Mouse (Mus musculus): Measurements from ENCODE around the gene Auts2. TPM values are rescaled to one million over a fixed set of nuclear protein-coding genes. Genes with fewer than 3 reads are reported as not detected.

Gene Auts2
- total and polyA plus RNA-seq, 3 experiments, result not detected

DNA sequence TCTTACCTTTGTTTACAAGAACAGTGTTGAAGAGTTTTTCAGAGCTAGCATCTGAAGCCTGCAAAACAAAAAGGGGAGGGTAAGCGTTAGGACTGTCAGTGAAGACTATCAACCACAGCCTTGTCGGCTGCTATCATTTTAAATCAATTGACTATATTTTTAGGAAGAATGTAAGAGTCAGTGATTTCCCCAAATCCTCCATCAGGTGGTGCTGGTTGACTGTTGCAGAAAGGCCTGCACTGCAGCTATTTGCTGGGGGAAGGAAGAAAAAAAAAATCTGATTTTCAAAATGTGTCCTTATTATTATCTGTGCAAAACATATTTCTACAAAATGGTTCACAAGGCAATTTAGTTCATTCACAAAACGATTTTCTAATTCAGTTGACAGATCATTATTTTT lies 1009.3 kb downstream of the Auts2 start:
- no peaks in the 10 kb centered on the region for H3K4me1 ChIP-seq (ENCODE audit: control insufficient read depth in 1 of 2, insufficient read depth in 2 of 2)
- H3K9ac ChIP-seq (ENCODE audit: insufficient read depth, low read depth), result no peak overlapping the region
- DNase-seq (ENCODE audit: extremely low read depth), result no peak
- in situ Hi-C loops (cut with MboI; ENCODE audit: low pct_ligation_motif_present, low pct_unique_long_range_greater_than_20kb, low sequenced_read_pairs), result no loop called here
- TF ChIP-seq CHD2 (IDR thresholded peaks at IDR 0.05; ENCODE audit: low read length) (no peak), NRF1 (IDR thresholded peaks at IDR 0.05; ENCODE audit: low read depth, low read length) (no peak), ZNF384 (IDR thresholded peaks at IDR 0.05; ENCODE audit: low read depth, low read length) (no peak), POLR2AphosphoS2 (IDR thresholded peaks at IDR 0.05; ENCODE audit: low read depth, low read length) (no peak), PAX5 (IDR thresholded peaks at IDR 0.05; ENCODE audit: low read length) (no peak), JUN (IDR thresholded peaks at IDR 0.05; ENCODE audit: insufficient read depth, low read depth, low read length) (no peak), ZMIZ1 (IDR thresholded peaks at IDR 0.05; ENCODE audit: low read depth, low read length) (no peak), USF2 (conservative IDR thresholded peaks at IDR 0.05; ENCODE audit: low read depth, low read length) (no peak), ELF1 (IDR thresholded peaks at IDR 0.05; ENCODE audit: low read depth, low read length) (no peak), HCFC1 (IDR thresholded peaks at IDR 0.05; ENCODE audit: low read depth, low read length) (no peak), SIN3A (IDR thresholded peaks at IDR 0.05; ENCODE audit: low read length) (no peak), MYC (IDR thresholded peaks at IDR 0.05; ENCODE audit: low read depth, low read length) (no peak)
- H3K27me3 ChIP-seq (replicated peaks), result no peaks in the 10 kb centered on the region
- H3K9me3 ChIP-seq (replicated peaks; ENCODE audit: low read length), result peaks cover 67% of the 10 kb centered on the region
- H3K4me3 ChIP-seq (replicated peaks in 1 of 3; ENCODE audit: low read depth in 2 of 3, low read length in 2 of 3, poor library complexity in 1 of 3), result no peak overlapping the region
- H3K36me3 ChIP-seq (replicated peaks in 1 of 2; ENCODE audit: control insufficient read depth in 1 of 2, insufficient read depth in 1 of 2, low read length in 1 of 2), result no peaks in the 10 kb centered on the region
- H3K79me2 ChIP-seq (replicated peaks; ENCODE audit: control insufficient read depth, extremely low read depth, insufficient read depth, poor library complexity, severe bottlenecking), result no peaks in the 10 kb centered on the region
- no peak overlapping the region for H3K4me2 ChIP-seq (ENCODE audit: insufficient read depth, low read depth, poor library complexity, severe bottlenecking)
- dilution Hi-C loops (cut with MboI; ENCODE audit: extremely low pct_ligation_motif_present, extremely low pct_unique_long_range_greater_than_20kb, low sequenced_read_pairs), result no loop called here
- no peak overlapping the region for H3K27ac ChIP-seq (ENCODE audit: insufficient read depth, low read depth)

DNA sequence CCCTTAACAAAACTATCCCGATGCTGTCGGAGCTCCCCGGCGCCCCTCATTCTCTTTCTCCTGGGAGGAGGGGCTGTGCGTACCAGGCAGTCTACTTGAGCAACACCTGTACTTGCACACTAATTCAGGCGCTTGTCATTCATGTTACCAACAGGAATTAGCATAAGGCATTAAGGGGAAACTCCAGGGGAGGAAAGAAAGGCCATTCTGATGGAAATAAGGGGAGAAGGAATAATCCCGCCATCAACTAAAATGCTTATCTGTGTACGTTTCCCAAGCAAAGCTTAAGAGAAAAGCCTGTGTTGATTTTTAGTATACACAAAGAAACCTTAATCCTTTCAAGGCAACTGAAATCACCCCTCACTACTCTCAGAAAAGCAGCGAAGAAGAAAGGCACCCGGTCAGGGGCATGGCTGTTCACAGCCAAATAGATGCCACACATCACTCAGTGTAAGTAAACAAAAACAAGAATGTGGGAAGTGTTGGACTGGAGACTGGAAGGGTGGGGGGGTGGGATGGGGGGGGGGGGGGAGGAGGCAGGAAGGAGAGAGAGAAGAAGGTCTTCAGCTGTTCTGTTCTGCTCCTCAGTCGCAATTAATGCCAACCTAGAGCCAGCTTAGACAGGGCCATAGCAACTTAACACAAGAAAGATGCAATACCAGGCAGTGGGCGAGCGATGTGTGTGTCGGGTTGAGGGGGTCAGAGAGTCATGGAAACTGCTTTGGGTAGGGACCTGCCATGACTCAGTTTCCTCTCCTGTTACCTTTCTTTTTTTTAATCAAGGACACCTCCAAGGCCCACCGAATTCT lies 1011.2 kb downstream of the Auts2 start:
- no peak for DNase-seq (ENCODE audit: extremely low read depth)
- in situ Hi-C loops (cut with MboI; ENCODE audit: low pct_ligation_motif_present, low pct_unique_long_range_greater_than_20kb, low sequenced_read_pairs), result no loop called here

More for the DNA sequence above, 1011.2 kb downstream of the Auts2 start:
- H3K36me3 ChIP-seq (replicated peaks in 1 of 2; ENCODE audit: control insufficient read depth in 1 of 2, insufficient read depth in 1 of 2, low read length in 1 of 2), result no peaks in the 10 kb centered on the region
- H3K9me3 ChIP-seq (replicated peaks; ENCODE audit: low read length), result peaks cover 63% of the 10 kb centered on the region
- dilution Hi-C loops (cut with MboI; ENCODE audit: extremely low pct_ligation_motif_present, extremely low pct_unique_long_range_greater_than_20kb, low sequenced_read_pairs), result no loop called here
- H3K79me2 ChIP-seq (replicated peaks; ENCODE audit: control insufficient read depth, extremely low read depth, insufficient read depth, poor library complexity, severe bottlenecking), result no peaks in the 10 kb centered on the region
- no peak for TF ChIP-seq CHD2 (IDR thresholded peaks at IDR 0.05; ENCODE audit: low read length)
- no peak for TF ChIP-seq POLR2AphosphoS2 (IDR thresholded peaks at IDR 0.05; ENCODE audit: low read depth, low read length)
- TF ChIP-seq ZNF384 (IDR thresholded peaks at IDR 0.05; ENCODE audit: low read depth, low read length), result no peak
- no peak for TF ChIP-seq RCOR1 (conservative IDR thresholded peaks at IDR 0.05; ENCODE audit: low read depth, low read length)
- TF ChIP-seq IRF4 (IDR thresholded peaks at IDR 0.05; ENCODE audit: low read depth, low read length), result no peak
- TF ChIP-seq MEF2A (IDR thresholded peaks at IDR 0.05; ENCODE audit: borderline replicate concordance, low read depth, low read length), result no peak
- no peak for TF ChIP-seq GABPA (IDR thresholded peaks at IDR 0.05; ENCODE audit: insufficient replicate concordance, low read depth, low read length)
- TF ChIP-seq HCFC1 (IDR thresholded peaks at IDR 0.05; ENCODE audit: low read depth, low read length), result no peak
- TF ChIP-seq SIN3A (IDR thresholded peaks at IDR 0.05; ENCODE audit: low read length), result no peak
- no peak for TF ChIP-seq EP300 (IDR thresholded peaks at IDR 0.05; ENCODE audit: low read length)
- TF ChIP-seq MAFK (IDR thresholded peaks at IDR 0.05; ENCODE audit: insufficient replicate concordance, low read length), result no peak
- no peaks in the 10 kb centered on the region for H3K4me1 ChIP-seq (ENCODE audit: control insufficient read depth in 1 of 2, insufficient read depth in 2 of 2)
- no peak overlapping the region for H3K27ac ChIP-seq (ENCODE audit: insufficient read depth, low read depth)
- H3K27me3 ChIP-seq (replicated peaks), result no peaks in the 10 kb centered on the region
- no peak overlapping the region for H3K4me3 ChIP-seq (replicated peaks in 1 of 3; ENCODE audit: low read depth in 2 of 3, low read length in 2 of 3, poor library complexity in 1 of 3)
- H3K9ac ChIP-seq (ENCODE audit: insufficient read depth, low read depth), result no peak overlapping the region
- no peak overlapping the region for H3K4me2 ChIP-seq (ENCODE audit: insufficient read depth, low read depth, poor library complexity, severe bottlenecking)

All from CH12.LX (cell line).